Mouse (Mus musculus): ENCODE results near the gene Trim28. TPM values are rescaled to one million over a fixed set of nuclear protein-coding genes. Genes with fewer than 3 reads are reported as not detected.

Gene Trim28
- polyA plus RNA-seq, 1 experiment from 2014 or later = 346 TPM

DNA sequence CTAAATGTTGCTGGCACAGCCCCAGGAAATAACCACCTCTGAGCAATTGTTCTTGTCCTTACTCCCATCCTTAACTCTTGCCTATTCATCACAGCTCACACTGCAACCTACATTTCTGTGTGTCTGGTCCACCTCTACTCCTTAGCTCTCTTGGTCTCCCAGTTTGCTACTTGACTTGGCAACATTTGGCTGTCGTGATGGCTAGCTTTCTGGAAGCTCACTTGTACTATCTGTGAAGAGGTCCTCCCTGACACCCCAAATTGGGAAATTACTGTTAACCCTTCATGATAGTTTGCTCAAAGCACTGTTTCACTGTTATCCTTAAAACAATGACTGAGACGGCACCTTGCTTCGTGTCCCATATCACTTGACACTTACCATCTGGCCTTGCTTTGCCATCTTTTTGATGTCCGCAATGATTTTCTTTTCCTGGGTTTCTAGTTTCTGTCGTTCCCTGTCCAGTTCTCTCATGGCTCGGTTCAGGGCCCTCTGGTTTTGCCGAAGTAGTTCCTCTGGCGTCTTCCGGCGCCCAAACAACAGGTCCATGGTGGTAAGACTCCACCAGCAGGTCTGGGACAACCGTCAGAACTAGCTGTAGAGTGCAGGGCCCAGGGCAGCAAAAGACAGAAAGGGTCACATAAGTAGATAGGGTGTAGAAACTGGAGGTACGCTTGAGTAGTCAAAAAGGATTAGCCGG is 34.7 kb downstream of the Trim28 start:
- Histone ChIP-seq H3K4me1 (replicated peaks; ENCODE audit: control insufficient read depth, insufficient read depth, low read length) (peaks cover 17% of the 10 kb centered on the region), H3K4me2 (peak overlapping the region; percentile 88), H3K9ac (ENCODE audit: low read depth, low read length) (peak overlapping the region; percentile 90), H3K27ac (ENCODE audit: low read depth, low read length) (peak overlapping the region; percentile 94), H3K9me3 (ENCODE audit: control insufficient read depth, low read length) (no peaks in the 10 kb centered on the region), H3K36me3 (ENCODE audit: control insufficient read depth, insufficient read depth, low read length) (peaks cover 49% of the 10 kb centered on the region), H3K4me3 (ENCODE audit: low read depth, low read length) (peak overlapping the region; percentile 75), H3K27me3 (replicated peaks; ENCODE audit: control insufficient read depth, insufficient read depth, low read length) (no peaks in the 10 kb centered on the region)
- WGBS = 44% methylated on average over 13 of the region's 13 CpGs
- no peak for ATAC-seq (replicated peaks; ENCODE audit: low FRiP score)
- no peak for DNase-seq (ENCODE audit: low spot score)

DNA sequence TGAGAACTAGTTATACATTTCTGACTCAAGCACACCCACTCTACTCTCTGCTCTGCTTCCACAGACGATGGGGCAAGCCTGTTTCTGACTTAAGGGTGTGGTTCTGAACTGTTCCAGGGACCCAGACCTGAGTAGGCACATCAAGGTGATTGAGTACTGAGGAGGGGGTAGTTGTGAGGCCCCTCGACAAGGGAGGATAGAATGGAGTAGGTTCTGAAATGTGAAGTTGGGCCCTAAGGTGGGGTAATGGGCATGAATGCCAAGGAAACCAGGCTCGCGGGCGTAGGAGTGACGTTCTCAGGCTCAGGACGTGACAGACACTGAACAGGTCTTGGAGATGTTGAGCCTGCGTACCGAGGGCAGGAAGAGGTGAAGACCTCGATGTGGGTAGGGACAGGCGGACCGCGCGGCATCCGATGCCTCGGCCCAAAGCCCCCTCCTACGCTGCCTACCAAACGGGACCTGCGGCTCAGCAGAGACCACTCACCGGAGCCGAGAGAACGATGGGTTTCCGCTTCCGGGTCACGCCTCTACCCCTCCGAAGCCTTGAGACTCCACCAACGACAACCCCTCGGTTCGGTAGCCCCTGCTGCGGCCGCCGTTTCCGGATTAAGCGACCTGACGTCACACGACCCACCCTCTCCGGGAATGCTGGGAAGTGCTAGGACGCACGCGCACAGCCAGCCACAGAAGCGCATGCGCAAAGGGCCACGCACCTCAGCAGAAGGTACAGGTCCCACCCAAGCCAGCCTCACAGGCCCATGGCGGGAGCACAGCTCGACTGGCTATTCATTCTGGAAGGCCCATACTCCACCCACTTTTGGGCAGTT is 35.4 kb downstream of the Trim28 start, which contains the start of gene Chmp2a:
TSS of gene Chmp2a (minus strand) at position 660 of the 830 bp plus-strand sequence.
- H3K9ac ChIP-seq (ENCODE audit: low read depth, low read length) = peak within 1 kb of the TSS; percentile 99
- H3K27me3 ChIP-seq (replicated peaks; ENCODE audit: control insufficient read depth, insufficient read depth, low read length) = no peaks in the 10 kb centered on the region
- WGBS = under 1% methylated on average over 45 of the region's 45 CpGs
- peak within 1 kb of the TSS; percentile 85 for H3K4me3 ChIP-seq (ENCODE audit: low read depth, low read length)
- H3K9me3 ChIP-seq (ENCODE audit: control insufficient read depth, low read length) = no peaks in the 10 kb centered on the region
- H3K36me3 ChIP-seq (ENCODE audit: control insufficient read depth, insufficient read depth, low read length) = peaks cover 41% of the 10 kb centered on the region
- ATAC-seq (replicated peaks; ENCODE audit: low FRiP score) (peak; percentile 80), DNase-seq (ENCODE audit: low spot score) (peak; percentile 97)
- H3K4me1 ChIP-seq (replicated peaks; ENCODE audit: control insufficient read depth, insufficient read depth, low read length) = peaks cover 25% of the 10 kb centered on the region
- H3K27ac ChIP-seq (ENCODE audit: low read depth, low read length) = peak within 1 kb of the TSS; percentile 94
- peak within 1 kb of the TSS; percentile 88 for H3K4me2 ChIP-seq

DNA sequence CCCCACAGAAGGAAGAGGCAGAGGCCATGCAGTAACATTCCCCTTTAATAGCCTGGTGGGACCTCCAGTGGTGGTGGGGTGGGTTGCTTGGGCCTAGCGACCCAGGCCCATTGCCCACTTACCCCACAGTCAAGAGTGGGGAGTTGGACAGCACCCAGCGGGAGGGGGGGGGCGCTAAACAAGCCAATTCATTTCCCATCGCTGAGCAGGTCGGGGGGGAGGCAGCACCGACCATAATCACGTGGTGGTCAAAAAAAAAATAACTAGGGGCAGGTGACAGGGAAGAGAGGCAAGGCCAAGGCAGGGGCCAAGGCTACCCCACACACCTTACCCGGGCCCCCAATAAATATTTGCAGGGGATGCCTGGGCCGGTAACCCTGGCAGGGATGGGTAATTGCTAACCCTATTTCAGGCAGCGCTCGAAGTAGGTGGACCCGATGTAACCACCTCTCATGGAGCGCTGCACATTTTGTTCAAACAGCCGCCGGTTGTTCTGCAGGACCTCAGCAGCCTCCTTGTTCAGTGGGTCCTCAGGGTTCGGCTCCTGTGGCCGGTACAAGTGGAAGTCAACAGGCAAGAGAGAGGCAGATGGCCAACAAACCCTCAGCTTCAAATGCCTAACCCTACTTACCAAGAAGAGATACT is 36.4 kb downstream of the Trim28 start:
- H3K36me3 ChIP-seq (ENCODE audit: control insufficient read depth, insufficient read depth, low read length) = peaks cover 32% of the 10 kb centered on the region
- H3K27me3 ChIP-seq (replicated peaks; ENCODE audit: control insufficient read depth, insufficient read depth, low read length) = no peaks in the 10 kb centered on the region
- H3K4me3 ChIP-seq (ENCODE audit: low read depth, low read length) = peak overlapping the region; percentile 85
- H3K27ac ChIP-seq (ENCODE audit: low read depth, low read length) = peak overlapping the region; percentile 94
- ATAC-seq (replicated peaks; ENCODE audit: low FRiP score) (no peak), DNase-seq (ENCODE audit: low spot score) (no peak)
- H3K9ac ChIP-seq (ENCODE audit: low read depth, low read length) = peak overlapping the region; percentile 99
- H3K9me3 ChIP-seq (ENCODE audit: control insufficient read depth, low read length) = no peaks in the 10 kb centered on the region
- H3K4me1 ChIP-seq (replicated peaks; ENCODE audit: control insufficient read depth, insufficient read depth, low read length) = peaks cover 26% of the 10 kb centered on the region
- WGBS = 83% methylated on average over 17 of the region's 17 CpGs
- H3K4me2 ChIP-seq = peak overlapping the region; percentile 88

DNA sequence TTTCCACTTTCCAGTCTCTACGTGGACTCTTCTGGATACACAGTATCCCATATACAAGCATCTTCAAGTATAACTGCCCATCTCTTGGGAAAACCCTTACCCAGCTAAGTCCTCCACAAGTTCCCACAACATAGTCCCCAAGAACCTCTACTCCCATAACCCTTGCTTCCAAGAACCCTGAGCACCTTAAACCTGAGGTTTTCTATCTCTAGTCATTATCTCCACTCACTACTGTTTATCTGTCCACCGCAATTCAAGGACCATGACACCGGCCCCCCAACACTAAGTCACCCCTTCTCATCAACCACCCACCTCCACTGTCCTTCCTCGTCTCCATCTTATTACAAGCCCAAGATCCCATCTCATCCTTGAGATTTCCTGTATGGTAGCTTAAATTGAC is 37.9 kb downstream of the Trim28 start:
- no peak for ATAC-seq (replicated peaks; ENCODE audit: low FRiP score)

DNA sequence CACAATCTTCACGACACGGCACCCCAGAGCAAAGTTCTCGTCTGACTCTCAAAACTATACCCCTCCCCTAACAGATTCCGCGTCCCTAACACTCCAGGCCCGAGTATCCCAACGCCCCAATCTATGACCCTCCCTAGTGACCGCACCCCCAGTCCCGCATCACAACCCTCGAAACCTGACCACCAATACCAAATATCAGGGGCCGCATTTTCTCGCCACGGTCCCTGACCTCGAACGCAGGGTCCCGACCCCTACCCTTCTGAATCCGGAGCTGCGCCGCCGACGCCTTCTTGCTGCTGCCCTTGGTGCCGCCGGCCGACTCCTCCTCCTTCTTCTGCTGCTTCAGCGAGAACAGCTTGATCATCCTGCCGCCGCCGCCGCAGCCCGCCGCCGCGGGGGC is 38.5 kb downstream of the Trim28 start:
- peaks cover 7% of the 10 kb centered on the region for H3K27me3 ChIP-seq (replicated peaks; ENCODE audit: control insufficient read depth, insufficient read depth, low read length)
- no peaks in the 10 kb centered on the region for H3K9me3 ChIP-seq (ENCODE audit: control insufficient read depth, low read length)
- H3K9ac ChIP-seq (ENCODE audit: low read depth, low read length) = peak overlapping the region; percentile 99
- DNase-seq (ENCODE audit: low spot score) = no peak
- WGBS = 0% methylated on average over 32 of the region's 33 CpGs
- peak overlapping the region; percentile 85 for H3K4me3 ChIP-seq (ENCODE audit: low read depth, low read length)
- H3K36me3 ChIP-seq (ENCODE audit: control insufficient read depth, insufficient read depth, low read length) = peaks cover 13% of the 10 kb centered on the region
- ATAC-seq (replicated peaks; ENCODE audit: low FRiP score) = no peak
- peak overlapping the region; percentile 81 for H3K4me2 ChIP-seq
- peak overlapping the region; percentile 98 for H3K27ac ChIP-seq (ENCODE audit: low read depth, low read length)
- H3K4me1 ChIP-seq (replicated peaks; ENCODE audit: control insufficient read depth, insufficient read depth, low read length) = peaks cover 26% of the 10 kb centered on the region

More for the DNA sequence above, 37.9 kb downstream of the Trim28 start:
- WGBS = 28% methylated on average over 4 of the region's 4 CpGs
- H3K4me3 ChIP-seq (ENCODE audit: low read depth, low read length) = peak overlapping the region; percentile 85
- peak overlapping the region; percentile 99 for H3K9ac ChIP-seq (ENCODE audit: low read depth, low read length)
- H3K36me3 ChIP-seq (ENCODE audit: control insufficient read depth, insufficient read depth, low read length) = peaks cover 19% of the 10 kb centered on the region
- no peaks in the 10 kb centered on the region for H3K9me3 ChIP-seq (ENCODE audit: control insufficient read depth, low read length)
- H3K4me1 ChIP-seq (replicated peaks; ENCODE audit: control insufficient read depth, insufficient read depth, low read length) = peaks cover 26% of the 10 kb centered on the region
- H3K27me3 ChIP-seq (replicated peaks; ENCODE audit: control insufficient read depth, insufficient read depth, low read length) = 0 out of 2 replicates have a peak, but pooled peaks cover 2% of the 10 kb centered on the region
- H3K4me2 ChIP-seq = peak overlapping the region; percentile 81
- DNase-seq (ENCODE audit: low spot score) = no peak
- peak overlapping the region; percentile 98 for H3K27ac ChIP-seq (ENCODE audit: low read depth, low read length)

DNA sequence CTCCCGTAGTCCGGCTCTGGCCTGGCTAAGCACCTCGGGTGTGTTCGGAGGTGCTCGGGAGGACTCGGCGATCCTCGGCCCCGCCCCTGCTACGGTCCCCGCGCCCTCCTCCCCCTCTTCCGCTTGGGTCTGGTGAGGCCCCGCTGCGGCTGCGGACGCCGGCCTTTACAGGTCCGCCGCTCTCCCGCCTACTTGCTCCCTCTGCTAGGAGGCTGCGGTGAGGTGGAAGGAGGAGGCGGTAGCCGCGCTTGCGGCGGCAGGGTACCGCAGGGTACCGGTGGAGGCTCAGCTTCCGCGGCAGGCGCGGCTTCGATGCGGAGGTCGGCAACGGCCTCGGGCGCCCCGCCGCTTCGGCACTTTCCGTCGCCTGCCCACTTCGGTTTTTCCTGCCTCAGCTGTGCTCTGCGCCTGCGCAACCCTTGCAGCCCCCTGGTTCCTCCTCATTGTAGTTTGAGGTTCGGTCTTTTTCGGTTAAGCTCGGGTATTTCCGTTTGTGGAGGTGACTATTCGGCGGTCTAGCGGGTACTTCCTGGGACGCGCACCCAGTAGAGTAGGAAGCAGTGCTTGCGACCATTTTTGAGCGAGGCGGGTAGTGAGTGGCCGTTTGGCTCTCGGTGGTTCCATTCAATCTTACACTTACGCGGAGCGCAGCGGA is 39.1 kb downstream of the Trim28 start, which contains the start of gene Ube2m:
TSS of gene Ube2m (minus strand) at position 375 of the 655 bp plus-strand sequence.
- Histone ChIP-seq H3K4me2 (peak within 1 kb of the TSS; percentile 94), H3K4me1 (replicated peaks; ENCODE audit: control insufficient read depth, insufficient read depth, low read length) (peaks cover 26% of the 10 kb centered on the region)
- under 1% methylated on average over 65 of the region's 65 CpGs for WGBS

DNA sequence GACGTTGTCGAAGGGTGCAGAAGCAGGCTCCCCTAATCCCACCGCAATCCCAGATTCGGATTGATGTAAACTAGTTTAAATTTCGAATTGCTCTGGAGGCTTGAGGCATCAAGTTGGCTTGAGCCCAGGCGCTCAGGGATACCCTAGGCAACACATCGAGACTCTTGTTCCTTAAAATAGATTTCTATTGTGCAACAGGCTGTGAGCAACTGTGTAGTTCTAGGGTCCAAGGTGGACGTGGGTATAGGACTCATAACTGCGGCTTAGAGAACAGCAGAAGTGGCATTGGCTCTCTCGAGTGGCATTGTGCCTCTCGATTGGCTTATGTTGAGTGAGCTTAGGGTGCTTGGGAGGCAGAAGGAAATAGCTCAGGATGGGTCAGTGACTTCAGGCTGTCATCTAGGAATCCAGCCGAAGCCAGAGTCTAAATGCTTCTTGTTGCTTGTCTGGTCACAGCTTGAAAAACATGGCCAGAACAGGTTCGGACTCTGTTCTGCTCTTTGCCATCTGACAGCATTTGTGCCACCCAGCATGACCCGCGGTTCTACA is 39.8 kb downstream of the Trim28 start:
- H3K4me1 ChIP-seq (replicated peaks; ENCODE audit: control insufficient read depth, insufficient read depth, low read length) = peaks cover 31% of the 10 kb centered on the region
- H3K27ac ChIP-seq (ENCODE audit: low read depth, low read length) = peak overlapping the region; percentile 98
- H3K4me3 ChIP-seq (ENCODE audit: low read depth, low read length) = peak overlapping the region; percentile 85
- peak overlapping the region; percentile 94 for H3K4me2 ChIP-seq
- peaks cover 20% of the 10 kb centered on the region for H3K27me3 ChIP-seq (replicated peaks; ENCODE audit: control insufficient read depth, insufficient read depth, low read length)
- H3K9ac ChIP-seq (ENCODE audit: low read depth, low read length) = peak overlapping the region; percentile 99
- peak; percentile 43 for DNase-seq (ENCODE audit: low spot score)
- peaks cover 3% of the 10 kb centered on the region; the same call in 1 of the 2 replicates for H3K9me3 ChIP-seq (ENCODE audit: control insufficient read depth, low read length)
- 16% methylated on average over 15 of the region's 15 CpGs for WGBS
- H3K36me3 ChIP-seq (ENCODE audit: control insufficient read depth, insufficient read depth, low read length) = peaks cover 12% of the 10 kb centered on the region
- no peak for ATAC-seq (replicated peaks; ENCODE audit: low FRiP score)

More for the DNA sequence above, 39.1 kb downstream of the Trim28 start, which contains the start of gene Ube2m:
- peak; percentile 86 for ATAC-seq (replicated peaks; ENCODE audit: low FRiP score)
- DNase-seq (ENCODE audit: low spot score) = peak; percentile 98
- Histone ChIP-seq H3K36me3 (ENCODE audit: control insufficient read depth, insufficient read depth, low read length) (peaks cover 12% of the 10 kb centered on the region), H3K27me3 (replicated peaks; ENCODE audit: control insufficient read depth, insufficient read depth, low read length) (peaks cover 14% of the 10 kb centered on the region), H3K9me3 (ENCODE audit: control insufficient read depth, low read length) (peaks cover under 1% of the 10 kb centered on the region; the same call in 1 of the 2 replicates), H3K4me3 (ENCODE audit: low read depth, low read length) (peak within 1 kb of the TSS; percentile 85), H3K27ac (ENCODE audit: low read depth, low read length) (peak within 1 kb of the TSS; percentile 98), H3K9ac (ENCODE audit: low read depth, low read length) (peak within 1 kb of the TSS; percentile 99)

Measured in liver, embryonic 11.5 days (tissue).